Mouse (Mus musculus) spleen, adult 2 months (tissue): Measurements from ENCODE around the gene Pcbp2.

Source experiments
- CTCF ChIP-seq: fragments of 200-500 bp; IDR thresholded peaks from 2 replicates; pipeline ENCODE4 v1.5.1; 2011; ENCODE audit warnings: mild to moderate bottlenecking, inconsistent platforms; ENCODE audit not compliant: insufficient read depth, insufficient read length, insufficient replicate concordance; ENCODE audit errors: extremely low read depth
- POLR2A ChIP-seq: fragments of 200-500 bp; IDR thresholded peaks from 2 replicates; pipeline ENCODE4 v1.6.1; 2011; ENCODE audit warnings: low read depth, low read length, inconsistent platforms

- TF ChIP-seq POLR2A (no peak), CTCF (no peak)
Measured at GRCm38 (mm10) chr15:102519211-102520141, 49.1 kb downstream of the Pcbp2 start.
